Comparison of ENCODE assay signal across 13 mouse cellular contexts in the genomic region with DNA sequence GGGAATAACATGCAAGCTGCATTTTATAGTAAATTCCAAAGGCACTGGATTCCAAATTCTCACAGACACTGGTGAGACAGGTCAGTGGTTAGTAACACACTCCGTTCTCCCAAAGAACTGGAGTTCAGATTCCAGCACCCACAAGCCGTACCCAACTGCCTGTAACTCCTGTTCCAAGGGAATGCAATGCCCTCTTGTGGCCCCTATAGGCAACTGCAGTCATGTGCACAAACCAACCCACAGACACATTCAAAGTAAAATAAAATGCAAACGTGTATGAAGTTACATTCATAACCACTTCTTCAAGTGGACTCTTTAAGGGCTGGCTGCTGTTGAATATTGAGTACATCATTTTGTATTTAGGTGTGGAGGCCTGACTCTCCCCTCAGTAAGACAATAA.
DNase-seq lines count a peak whose midpoint lies in the region; ATAC-seq and TF ChIP-seq lines count a peak whose summit lies in the region.
"Had no signal": no experiment of that assay in that cellular context is flagged by ENCODE, and none has a peak within 500 bp of the region (broad histone marks: within the 10 kb centered on the region; RNA-seq: fewer than 3 reads in every experiment).

No protein-coding gene starts in this region.

- peak; percentile 50 for TF ChIP-seq CTCF in gastrocnemius, adult 2 months (IDR thresholded peaks at IDR 0.05)
- peak; percentile 28; the same call in 1 of the 2 replicates for TF ChIP-seq CTCF in lung, adult 2 months (IDR thresholded peaks at IDR 0.05; ENCODE audit: insufficient read depth, low read length)

- no peaks in the 10 kb centered on the region for H3K9me3 ChIP-seq in ES-E14 (ENCODE audit: control insufficient read depth, insufficient read depth, low read depth, low read length)
- no peaks in the 10 kb centered on the region for H3K9me3 ChIP-seq in limb, embryonic 10.5 days (replicated peaks)
- no peaks in the 10 kb centered on the region for H3K9me3 ChIP-seq in midbrain, embryonic 16.5 days (replicated peaks; ENCODE audit: control insufficient read depth, low read length, poor library complexity, severe bottlenecking)
- H3K9me3 ChIP-seq: kidney, embryonic 15.5 days; liver, embryonic 13.5 days had no signal

- H3K27me3 ChIP-seq in limb, embryonic 10.5 days (ENCODE audit: low read depth, poor library complexity, severe bottlenecking): no peaks in the 10 kb centered on the region
- H3K27me3 ChIP-seq in midbrain, embryonic 16.5 days (ENCODE audit: control insufficient read depth, insufficient read depth, low read depth, low read length): no peaks in the 10 kb centered on the region
- H3K27me3 ChIP-seq: kidney, embryonic 15.5 days; liver, embryonic 13.5 days had no signal

- intact Hi-C loops in gastrocnemius, adult 2 months (cut with DNase I): no loop called here

- no peak overlapping the region for H3K4me3 ChIP-seq in gastrocnemius, adult 2 months
- no peak overlapping the region for H3K4me3 ChIP-seq in lung, adult 2 months (replicated peaks; ENCODE audit: extremely low read depth, low read depth, low read length)
- no peak overlapping the region for H3K4me3 ChIP-seq in ES-E14 (ENCODE audit: insufficient read depth in 1 of 2, low read depth in 1 of 2, low read length in 2 of 2, poor library complexity in 1 of 2, severe bottlenecking in 1 of 2)
- no peak overlapping the region for H3K4me3 ChIP-seq in limb, embryonic 10.5 days
- no peak overlapping the region for H3K4me3 ChIP-seq in midbrain, embryonic 16.5 days (ENCODE audit: low read depth, low read length)
- H3K4me3 ChIP-seq: forebrain, embryonic 10.5 days; kidney, embryonic 15.5 days; liver, embryonic 13.5 days had no signal

- ATAC-seq in granulocyte monocyte progenitor cell, adult 5-6 weeks (replicated peaks; ENCODE audit: poor library complexity, severe bottlenecking): 0 out of 2 replicates have a peak, but pooled peaks have one; percentile 41
- no peak for ATAC-seq in midbrain, embryonic 16.5 days

- DNase-seq in gastrocnemius, adult 2 months: no peak
- no peak for DNase-seq in gastrocnemius, postnatal 25 days
- no peak for DNase-seq in lung, adult 2 months
- DNase-seq in lung, adult 18-20 months: no peak
- no peak for DNase-seq in ES-E14 (ENCODE audit: low read depth, low spot score)
- no peak for DNase-seq in limb, embryonic 10.5 days (ENCODE audit: low spot score)
- DNase-seq: cerebellum, adult 11 months; liver, embryonic 13.5 days had no signal

- in situ Hi-C loops in ES-E14 (cut with MboI; ENCODE audit: low sequenced_read_pairs in 2 of 2, unreplicated experiment in 2 of 2): no loop called here

- H3K36me3 ChIP-seq in ES-E14 (ENCODE audit: control insufficient read depth, insufficient read depth, low read length, poor library complexity, severe bottlenecking): no peaks in the 10 kb centered on the region
- H3K36me3 ChIP-seq in limb, embryonic 10.5 days: no peaks in the 10 kb centered on the region
- no peaks in the 10 kb centered on the region for H3K36me3 ChIP-seq in midbrain, embryonic 16.5 days (ENCODE audit: control insufficient read depth, insufficient read depth, low read length)
- H3K36me3 ChIP-seq: forebrain, embryonic 10.5 days; kidney, embryonic 15.5 days; liver, embryonic 13.5 days had no signal

- TF ChIP-seq POLR2A in lung, adult 2 months (IDR thresholded peaks at IDR 0.05; ENCODE audit: borderline replicate concordance, extremely low read depth, low read depth, low read length): no peak

- no peaks in the 10 kb centered on the region for H3K4me1 ChIP-seq in lung, adult 2 months (ENCODE audit: control insufficient read depth, insufficient read depth, low read length)
- H3K4me1 ChIP-seq in ES-E14 (ENCODE audit: control insufficient read depth in 2 of 2, insufficient read depth in 2 of 2, low read length in 2 of 2, poor library complexity in 1 of 2): peaks cover 0 to 8% of the 10 kb centered on the region in 2 experiments; a peak in 2 of 4 replicates
- H3K4me1 ChIP-seq in limb, embryonic 10.5 days: peaks cover 17% of the 10 kb centered on the region
- no peaks in the 10 kb centered on the region; the same call in 1 of the 2 replicates for H3K4me1 ChIP-seq in midbrain, embryonic 16.5 days (ENCODE audit: control insufficient read depth, insufficient read depth, low read length)
- H3K4me1 ChIP-seq: liver, embryonic 13.5 days had no signal

- WGBS in lung, adult 2 months: 90% methylated on average over 3 of the region's 3 CpGs
- 94% methylated on average over 3 of the region's 3 CpGs for WGBS in limb, embryonic 10.5 days
- 88% methylated on average over 3 of the region's 3 CpGs for WGBS in midbrain, embryonic 16.5 days

- H3K4me2 ChIP-seq in midbrain, embryonic 16.5 days (ENCODE audit: low read length): no peak overlapping the region
- H3K4me2 ChIP-seq: kidney, embryonic 15.5 days; liver, embryonic 13.5 days; midbrain, embryonic 11.5 days had no signal

- no peak overlapping the region for H3K27ac ChIP-seq in gastrocnemius, adult 2 months
- no peak overlapping the region for H3K27ac ChIP-seq in ES-E14 (ENCODE audit: insufficient read depth, low read depth, low read length, poor library complexity, severe bottlenecking)
- no peak overlapping the region for H3K27ac ChIP-seq in limb, embryonic 10.5 days
- no peak overlapping the region for H3K27ac ChIP-seq in midbrain, embryonic 16.5 days (ENCODE audit: low read length)
- H3K27ac ChIP-seq: forebrain, embryonic 10.5 days; kidney, embryonic 15.5 days; liver, embryonic 13.5 days had no signal

- no peak overlapping the region for H3K9ac ChIP-seq in ES-E14 (ENCODE audit: insufficient read depth, low read depth, low read length, poor library complexity, severe bottlenecking)
- H3K9ac ChIP-seq in midbrain, embryonic 16.5 days (ENCODE audit: low read depth, low read length): no peak overlapping the region
- H3K9ac ChIP-seq: kidney, embryonic 15.5 days; liver, embryonic 13.5 days had no signal

TF ChIP-seq in ES-E14, 5 proteins besides CTCF, POLR2A, EP300 and RAD21:
- TF ChIP-seq ZNF384 (IDR thresholded peaks at IDR 0.05; ENCODE audit: low read depth, low read length) (no peak), HCFC1 (IDR thresholded peaks at IDR 0.05; ENCODE audit: borderline replicate concordance, insufficient read depth, low read length) (no peak), MAFK (IDR thresholded peaks at IDR 0.05; ENCODE audit: insufficient read depth, low read depth, low read length) (no peak), ZC3H11A (IDR thresholded peaks at IDR 0.05; ENCODE audit: borderline replicate concordance, low read depth, low read length) (peak; percentile 36; the same call in 1 of the 2 replicates), CHD2 (IDR thresholded peaks at IDR 0.05; ENCODE audit: low read depth, low read length) (no peak)
